Mouse (Mus musculus) gastrocnemius, postnatal 14 days (tissue): Measurements from ENCODE around the gene Dll3. TPM values are rescaled to one million over a fixed set of nuclear protein-coding genes. Genes with fewer than 3 reads are reported as not detected.
A peak's percentile ranks its signal among the peaks of the same experiment; 100 is the strongest.
"Not testable (repeated sequence)": the region's sequence is repeated elsewhere in the genome, so short reads cannot be mapped to it uniquely, and the experiment has no call there.

ENCODE experiments used
- DNase-seq: peaks from one replicate; pipeline ENCODE4 v3.0.0; 2021; ENCODE audit warnings: mixed read lengths
- intact Hi-C: fragments of 180-260 bp; cut with DNase I; formaldehyde crosslinking; loops from one replicate; pipeline ENCODE4 v1.15.1; 2025; ENCODE audit warnings: low total_unique reads
- total RNA-seq, 2 experiments: library from RNA; stranded (reverse); gene quantifications; 2 replicates each; pipeline ENCODE4 v1.2.3; 2021

The Dll3 gene
- total RNA-seq, 2 experiments from 2014 or later, result not detected

- intact Hi-C loops, result no loop called here
- peak; percentile 80 for DNase-seq
Measured at GRCm38 (mm10) chr7:28267129-28268041, 34.7 kb downstream of the Dll3 start, which contains the start of gene Eid2. TSS of gene Eid2 (plus strand) at chr7:28267881.

- no peak for DNase-seq
- intact Hi-C loops, result no loop called here
Measured at GRCm38 (mm10) chr7:28265391-28265790, 36.6 kb downstream of the Dll3 start.

- peak; percentile 65 for DNase-seq
- intact Hi-C loops, result no loop called here
Measured at GRCm38 (mm10) chr7:28263786-28264185, 38.3 kb downstream of the Dll3 start.

- intact Hi-C loops, result no loop called here
- DNase-seq, result no peak
Measured at GRCm38 (mm10) chr7:28262861-28263260, 39.2 kb downstream of the Dll3 start.

GRCm38 (mm10) chr7:28255476-28255875, 46.6 kb downstream of the Dll3 start:
- no peak for DNase-seq
- intact Hi-C loops, result no loop called here

GRCm38 (mm10) chr7:28254591-28254990, 47.4 kb downstream of the Dll3 start:
- intact Hi-C loops, result no loop called here
- DNase-seq, result no peak

GRCm38 (mm10) chr7:28251976-28252375, 50.1 kb downstream of the Dll3 start:
- DNase-seq, result no peak
- intact Hi-C loops, result no loop called here

- no peak for DNase-seq
- intact Hi-C loops, result no loop called here
Measured at GRCm38 (mm10) chr7:28248957-28249356, 53.1 kb downstream of the Dll3 start.

- DNase-seq, intact Hi-C loops: not testable (repeated sequence)
Measured at GRCm38 (mm10) chr7:28243943-28244342, 58.1 kb downstream of the Dll3 start.

Other genes starting within 250 kb of the Dll3 start
- under 1 TPM in 1 of 2 experiments, not detected in 1; 0.12 TPM for gene Fcgbp, start 231.0 kb downstream of the Dll3 start, total RNA-seq
- gene 9530053A07Rik, start 172.8 kb downstream of the Dll3 start, total RNA-seq, result not detected
- 10 to 100 TPM; 23.7 to 31.0 TPM for gene Fbl, start 132.5 kb downstream of the Dll3 start, total RNA-seq
- 100 to 1,000 TPM; 129 to 156 TPM for gene Dyrk1b, start 122.8 kb downstream of the Dll3 start, total RNA-seq
- gene Eid2, start 34.4 kb downstream of the Dll3 start, total RNA-seq, result 1 to 10 TPM; 6.9 to 8.9 TPM
- 1 to 10 TPM; 5.6 to 5.9 TPM for gene Eid2b, start 24.5 kb downstream of the Dll3 start, total RNA-seq
- not detected for gene Selenov, start 11.1 kb downstream of the Dll3 start, total RNA-seq
- gene Timm50, start 9.8 kb upstream of the Dll3 start, total RNA-seq, result 10 to 100 TPM; 38.2 to 39.4 TPM
- gene Supt5, start 36.5 kb upstream of the Dll3 start, total RNA-seq, result 10 to 100 TPM; 60.0 to 60.1 TPM
- gene Rps16, start 48.4 kb upstream of the Dll3 start, total RNA-seq, result 100 to 1,000 TPM; 522 to 620 TPM
- gene Plekhg2, start 70.4 kb upstream of the Dll3 start, total RNA-seq, result 10 to 100 TPM; 15.0 to 15.7 TPM
- gene Zfp36, start 78.0 kb upstream of the Dll3 start, total RNA-seq, result 10 to 100 TPM in 1 of 2 experiments, 1 to 10 TPM in 1; 5.9 to 11.6 TPM
- 10 to 100 TPM; 20.7 to 20.9 TPM for gene Med29, start 90.5 kb upstream of the Dll3 start, total RNA-seq
- 10 to 100 TPM; 32.9 to 34.8 TPM for gene Paf1, start 90.7 kb upstream of the Dll3 start, total RNA-seq
- 1 to 10 TPM; 5.3 to 5.9 TPM for gene Gmfg, start 135.2 kb upstream of the Dll3 start, total RNA-seq
- 1 to 10 TPM; 1.2 to 1.4 TPM for gene Lrfn1, start 149.7 kb upstream of the Dll3 start, total RNA-seq
- gene Ifnl2, start 208.2 kb upstream of the Dll3 start, total RNA-seq, result not detected
- not detected for gene Ifnl3, start 220.6 kb upstream of the Dll3 start, total RNA-seq
- gene Sycn, start 238.6 kb upstream of the Dll3 start, total RNA-seq, result not detected
- not detected for gene Nccrp1, start 245.0 kb upstream of the Dll3 start, total RNA-seq